Mouse (Mus musculus): Measurements from ENCODE around the gene Id1. TPM values are rescaled to one million over a fixed set of nuclear protein-coding genes. Genes with fewer than 3 reads are reported as not detected.

Id1 gene
- polyA plus RNA-seq, 1 experiment, result not detected

DNA sequence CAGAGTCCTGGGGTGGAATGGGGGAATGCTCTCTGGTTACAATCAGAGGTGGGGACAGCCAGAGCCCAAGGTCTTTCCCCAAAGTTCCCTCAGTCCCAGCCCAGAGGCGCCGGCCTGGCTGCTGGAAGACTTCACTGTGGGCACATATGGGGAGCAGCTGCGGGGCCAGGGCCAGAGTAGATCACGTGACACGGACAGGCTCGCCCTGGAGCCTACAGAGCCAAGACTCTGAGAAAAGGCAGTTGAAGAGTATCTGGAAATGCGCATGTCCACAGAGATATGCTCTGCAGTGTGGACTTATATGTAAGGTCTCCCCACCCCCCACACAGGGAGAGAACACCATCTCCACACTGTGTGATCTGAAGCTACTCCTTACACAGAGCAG is 6.4 kb upstream of the Id1 start:
- no peak overlapping the region for H3K27ac ChIP-seq (ENCODE audit: insufficient read depth, low read depth, low read length)

GRCm38 (mm10) chr2:152733201-152733600 is 2.9 kb upstream of the Id1 start:
- H3K4me1 ChIP-seq (ENCODE audit: control insufficient read depth, insufficient read depth, low read length), result peaks cover 3% of the 10 kb centered on the region; the same call in 1 of the 2 replicates
- H3K27ac ChIP-seq (ENCODE audit: insufficient read depth, low read depth, low read length), result no peak overlapping the region
- H3K4me3 ChIP-seq (ENCODE audit: insufficient read depth, low read length), result no peak overlapping the region
- TF ChIP-seq CTCF (IDR thresholded peaks at IDR 0.05; ENCODE audit: low read depth, low read length) (no peak), POLR2A (IDR thresholded peaks at IDR 0.05; ENCODE audit: borderline replicate concordance, low read depth, low read length) (no peak)

More for the DNA sequence above, 6.4 kb upstream of the Id1 start:
- Histone ChIP-seq H3K4me3 (ENCODE audit: insufficient read depth, low read length) (no peak overlapping the region), H3K4me1 (ENCODE audit: control insufficient read depth, insufficient read depth, low read length) (no peaks in the 10 kb centered on the region)
- TF ChIP-seq CTCF (IDR thresholded peaks at IDR 0.05; ENCODE audit: low read depth, low read length) (no peak), POLR2A (IDR thresholded peaks at IDR 0.05; ENCODE audit: borderline replicate concordance, low read depth, low read length) (no peak)

DNA sequence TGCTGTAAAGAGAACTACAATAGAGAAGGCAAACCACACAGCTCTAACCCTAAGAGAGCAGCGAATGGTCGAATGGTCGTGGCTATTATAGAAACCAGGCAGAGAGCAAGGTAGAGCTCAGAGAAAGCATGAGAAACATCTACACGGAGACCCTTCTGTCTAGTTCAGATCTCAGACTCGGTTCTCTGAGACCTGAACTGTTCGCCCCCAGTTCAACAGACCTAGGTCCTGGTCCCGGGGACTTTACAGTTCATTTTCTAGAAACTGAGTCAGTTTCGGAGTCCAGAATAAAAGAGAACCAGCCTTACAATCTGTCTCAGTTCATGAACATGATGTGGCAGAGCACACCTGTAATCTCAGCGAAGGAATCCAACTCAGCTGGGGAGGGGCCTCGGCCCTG is 1.6 kb upstream of the Id1 start:
- H3K27ac ChIP-seq (ENCODE audit: insufficient read depth, low read depth, low read length), result no peak overlapping the region
- TF ChIP-seq POLR2A (IDR thresholded peaks at IDR 0.05; ENCODE audit: borderline replicate concordance, low read depth, low read length), result no peak
- TF ChIP-seq CTCF (IDR thresholded peaks at IDR 0.05; ENCODE audit: low read depth, low read length), result no peak
- H3K4me3 ChIP-seq (ENCODE audit: insufficient read depth, low read length), result no peak overlapping the region
- peaks cover 8% of the 10 kb centered on the region for H3K4me1 ChIP-seq (ENCODE audit: control insufficient read depth, insufficient read depth, low read length)

GRCm38 (mm10) chr2:152734984-152735383 is 1.1 kb upstream of the Id1 start:
- H3K4me3 ChIP-seq (ENCODE audit: insufficient read depth, low read length), result peak overlapping the region; percentile 30; the same call in 1 of the 2 replicates
- TF ChIP-seq CTCF (IDR thresholded peaks at IDR 0.05; ENCODE audit: low read depth, low read length), result no peak
- peaks cover 10% of the 10 kb centered on the region for H3K4me1 ChIP-seq (ENCODE audit: control insufficient read depth, insufficient read depth, low read length)

GRCm38 (mm10) chr2:152736748-152737147 is 697 bp downstream of the Id1 start:
- H3K4me3 ChIP-seq (ENCODE audit: insufficient read depth, low read length), result peak overlapping the region; percentile 52
- H3K4me1 ChIP-seq (ENCODE audit: control insufficient read depth, insufficient read depth, low read length), result peaks cover 23% of the 10 kb centered on the region
- no peak for TF ChIP-seq POLR2A (IDR thresholded peaks at IDR 0.05; ENCODE audit: borderline replicate concordance, low read depth, low read length)
- no peak for TF ChIP-seq CTCF (IDR thresholded peaks at IDR 0.05; ENCODE audit: low read depth, low read length)
- H3K27ac ChIP-seq (ENCODE audit: insufficient read depth, low read depth, low read length), result no peak overlapping the region

More at GRCm38 (mm10) chr2:152734984-152735383, 1.1 kb upstream of the Id1 start:
- no peak overlapping the region for H3K27ac ChIP-seq (ENCODE audit: insufficient read depth, low read depth, low read length)

- H3K4me3 ChIP-seq (ENCODE audit: insufficient read depth, low read length), result no peak overlapping the region
- H3K4me1 ChIP-seq (ENCODE audit: control insufficient read depth, insufficient read depth, low read length), result peaks cover 27% of the 10 kb centered on the region
- H3K27ac ChIP-seq (ENCODE audit: insufficient read depth, low read depth, low read length), result no peak overlapping the region
- TF ChIP-seq CTCF (IDR thresholded peaks at IDR 0.05; ENCODE audit: low read depth, low read length), result no peak
Observed at GRCm38 (mm10) chr2:152737306-152738221, 1.5 kb downstream of the Id1 start.

- Histone ChIP-seq H3K27ac (ENCODE audit: insufficient read depth, low read depth, low read length) (no peak overlapping the region), H3K4me3 (ENCODE audit: insufficient read depth, low read length) (no peak overlapping the region), H3K4me1 (ENCODE audit: control insufficient read depth, insufficient read depth, low read length) (peaks cover 27% of the 10 kb centered on the region)
- TF ChIP-seq CTCF (IDR thresholded peaks at IDR 0.05; ENCODE audit: low read depth, low read length), result no peak
- TF ChIP-seq POLR2A (IDR thresholded peaks at IDR 0.05; ENCODE audit: borderline replicate concordance, low read depth, low read length), result no peak
Observed at GRCm38 (mm10) chr2:152738341-152738740, 2.3 kb downstream of the Id1 start.

GRCm38 (mm10) chr2:152739031-152739841 is 3.2 kb downstream of the Id1 start:
- Histone ChIP-seq H3K27ac (ENCODE audit: insufficient read depth, low read depth, low read length) (no peak overlapping the region; the same call in 1 of the 2 replicates), H3K4me3 (ENCODE audit: insufficient read depth, low read length) (peak overlapping the region; percentile 64), H3K4me1 (ENCODE audit: control insufficient read depth, insufficient read depth, low read length) (peaks cover 27% of the 10 kb centered on the region)
- TF ChIP-seq POLR2A (IDR thresholded peaks at IDR 0.05; ENCODE audit: borderline replicate concordance, low read depth, low read length) (no peak), CTCF (IDR thresholded peaks at IDR 0.05; ENCODE audit: low read depth, low read length) (no peak)

- TF ChIP-seq POLR2A (IDR thresholded peaks at IDR 0.05; ENCODE audit: borderline replicate concordance, low read depth, low read length), result no peak
- no peak for TF ChIP-seq CTCF (IDR thresholded peaks at IDR 0.05; ENCODE audit: low read depth, low read length)
- Histone ChIP-seq H3K4me3 (ENCODE audit: insufficient read depth, low read length) (peak overlapping the region; percentile 64), H3K27ac (ENCODE audit: insufficient read depth, low read depth, low read length) (no peak overlapping the region), H3K4me1 (ENCODE audit: control insufficient read depth, insufficient read depth, low read length) (peaks cover 27% of the 10 kb centered on the region)
Observed at GRCm38 (mm10) chr2:152739842-152740260, 3.8 kb downstream of the Id1 start.

DNA sequence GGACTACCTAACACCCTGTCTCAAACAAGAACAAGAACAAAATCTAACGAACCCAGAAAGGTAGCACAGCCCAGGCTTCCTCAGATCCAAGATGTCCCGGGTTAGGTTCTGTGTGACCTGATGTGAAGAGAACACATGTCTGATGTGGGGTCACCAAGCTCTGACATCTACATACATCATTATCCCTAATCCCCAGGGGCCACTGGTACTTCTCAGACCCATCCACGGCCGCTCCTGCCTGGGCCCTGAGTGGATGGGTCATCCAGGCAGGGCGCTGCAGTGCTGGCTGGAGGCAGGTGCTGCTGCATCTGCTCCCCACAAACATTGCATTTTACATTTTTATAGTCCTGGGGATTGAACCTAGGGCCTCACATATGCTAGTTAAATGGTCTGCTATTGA is 4.4 kb downstream of the Id1 start:
- TF ChIP-seq CTCF (IDR thresholded peaks at IDR 0.05; ENCODE audit: low read depth, low read length), result no peak
- no peak for TF ChIP-seq POLR2A (IDR thresholded peaks at IDR 0.05; ENCODE audit: borderline replicate concordance, low read depth, low read length)
- H3K4me3 ChIP-seq (ENCODE audit: insufficient read depth, low read length), result no peak overlapping the region
- no peak overlapping the region for H3K27ac ChIP-seq (ENCODE audit: insufficient read depth, low read depth, low read length)
- peaks cover 27% of the 10 kb centered on the region for H3K4me1 ChIP-seq (ENCODE audit: control insufficient read depth, insufficient read depth, low read length)
